Comparison of ENCODE assay signal across 21 mouse cellular contexts in the genomic region with DNA sequence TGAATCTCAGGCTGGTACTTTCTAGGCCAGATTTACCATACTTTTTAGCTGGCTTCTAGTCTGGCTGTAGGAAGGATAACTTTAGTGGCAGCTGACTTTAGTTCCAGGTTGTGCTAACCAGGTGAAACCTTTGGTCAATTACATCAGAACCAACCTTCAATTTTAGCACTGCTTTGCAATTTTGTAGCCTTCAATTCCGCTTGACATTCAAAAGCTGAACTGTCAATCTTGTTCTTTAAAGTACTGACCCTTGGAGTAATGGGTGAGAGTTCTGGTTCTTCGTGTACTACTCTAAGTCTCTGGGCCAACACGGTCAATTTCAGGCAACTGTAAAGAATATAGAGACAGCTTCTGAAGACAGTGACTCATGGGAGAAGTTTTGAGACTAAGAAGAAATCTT. TPM values are rescaled to one million over a fixed set of nuclear protein-coding genes. Genes with fewer than 3 reads are reported as not detected.
"Had no signal": no experiment of that assay in that cellular context is flagged by ENCODE, and none has a peak within 500 bp of the region (broad histone marks: within the 10 kb centered on the region; RNA-seq: fewer than 3 reads in every experiment).

No protein-coding gene starts in this region.

- H3K9me3 ChIP-seq: lung, embryonic 15.5 days; megakaryocyte, embryonic 14.5 days; midbrain, embryonic 13.5 days; midbrain, embryonic 15.5 days; neural tube, embryonic 12.5 days; stomach, embryonic 15.5 days had no signal

- H3K9ac ChIP-seq: lung, embryonic 15.5 days; midbrain, embryonic 13.5 days; midbrain, embryonic 15.5 days; neural tube, embryonic 12.5 days; stomach, embryonic 15.5 days had no signal

- DNase-seq: lung, adult 2 months; lung, postnatal 14 days; lung, postnatal 36 days; right cerebral cortex, postnatal 14 days; thymus, adult 2 months; thymus, postnatal 25 days; thymus, postnatal 4 days had no signal

- H3K36me3 ChIP-seq: lung, embryonic 15.5 days; midbrain, embryonic 13.5 days; midbrain, embryonic 15.5 days; neural tube, embryonic 12.5 days; stomach, embryonic 15.5 days had no signal

- H3K4me2 ChIP-seq: lung, embryonic 15.5 days; midbrain, embryonic 11.5 days; midbrain, embryonic 13.5 days; midbrain, embryonic 15.5 days; neural tube, embryonic 12.5 days; stomach, embryonic 15.5 days had no signal

- H3K27ac ChIP-seq: lung, embryonic 15.5 days; macrophage; midbrain, embryonic 13.5 days; midbrain, embryonic 15.5 days; neural tube, embryonic 12.5 days; stomach, embryonic 15.5 days; stomach, postnatal 0 days had no signal

- ATAC-seq: lung, postnatal 0 days; midbrain, embryonic 13.5 days; midbrain, embryonic 15.5 days had no signal

- H3K27me3 ChIP-seq: lung, embryonic 15.5 days; megakaryocyte, embryonic 14.5 days; midbrain, embryonic 15.5 days; neural tube, embryonic 12.5 days; stomach, embryonic 15.5 days had no signal

- H3K4me3 ChIP-seq: lung, embryonic 15.5 days; megakaryocyte, embryonic 14.5 days; midbrain, embryonic 13.5 days; midbrain, embryonic 15.5 days; neural tube, embryonic 12.5 days; stomach, embryonic 15.5 days had no signal

RNA-seq across cellular contexts. Expression of a gene that starts 48.4 kb away (rescaled TPM):
- total RNA-seq: monocyte, adult 5-6 weeks; neutrophil, adult 5-6 weeks had no signal
- polyA plus RNA-seq: liver, embryonic 16.5 days; lung, embryonic 15.5 days; lung, postnatal 0 days; macrophage; spleen, adult 2 months; stomach, embryonic 15.5 days; thymus, adult 2 months had no signal
